Mouse (Mus musculus): Measurements from ENCODE around the gene Trappc11. TPM values are rescaled to one million over a fixed set of nuclear protein-coding genes. Genes with fewer than 3 reads are reported as not detected.
"Not testable (repeated sequence)": the region's sequence is repeated elsewhere in the genome, so short reads cannot be mapped to it uniquely, and the experiment has no call there.

Gene Trappc11
- polyA plus RNA-seq, 1 experiment from 2014 or later: 42.4 TPM

- ATAC-seq: no peak
Observed at GRCm38 (mm10) chr8:47461650-47462049, 71.6 kb downstream of the Trappc11 start.

GRCm38 (mm10) chr8:47459216-47459749 lies 74.0 kb downstream of the Trappc11 start:
- no peak overlapping the region for H3K27ac ChIP-seq
- no peak overlapping the region for H3K9ac ChIP-seq (replicated peaks)
- no peak for ATAC-seq
- H3K9me3 ChIP-seq: peaks cover 4% of the 10 kb centered on the region; the same call in 1 of the 2 replicates
- no peaks in the 10 kb centered on the region for H3K27me3 ChIP-seq
- no peaks in the 10 kb centered on the region for H3K36me3 ChIP-seq
- H3K4me3 ChIP-seq (replicated peaks): no peak overlapping the region
- H3K4me2 ChIP-seq (replicated peaks): no peak overlapping the region
- 92% methylated on average over 6 of the region's 6 CpGs for WGBS
- no peaks in the 10 kb centered on the region for H3K4me1 ChIP-seq (replicated peaks)

More at GRCm38 (mm10) chr8:47461650-47462049, 71.6 kb downstream of the Trappc11 start:
- 83% methylated on average over 10 of the region's 10 CpGs for WGBS
- no peaks in the 10 kb centered on the region for H3K4me1 ChIP-seq (replicated peaks)
- no peak overlapping the region for H3K9ac ChIP-seq (replicated peaks)
- H3K36me3 ChIP-seq: no peaks in the 10 kb centered on the region
- H3K27ac ChIP-seq: no peak overlapping the region
- no peak overlapping the region for H3K4me2 ChIP-seq (replicated peaks)
- no peak overlapping the region for H3K4me3 ChIP-seq (replicated peaks)
- no peaks in the 10 kb centered on the region for H3K27me3 ChIP-seq
- peaks cover 4% of the 10 kb centered on the region; the same call in 1 of the 2 replicates for H3K9me3 ChIP-seq

- H3K4me1 ChIP-seq (replicated peaks): no peaks in the 10 kb centered on the region
- no peaks in the 10 kb centered on the region for H3K27me3 ChIP-seq
- H3K4me3 ChIP-seq (replicated peaks): no peak overlapping the region
- no peak for ATAC-seq
- peaks cover 4% of the 10 kb centered on the region; the same call in 1 of the 2 replicates for H3K9me3 ChIP-seq
- 94% methylated on average over 10 of the region's 10 CpGs for WGBS
- H3K4me2 ChIP-seq (replicated peaks): no peak overlapping the region
- no peak overlapping the region for H3K27ac ChIP-seq
- H3K9ac ChIP-seq (replicated peaks): no peak overlapping the region
- H3K36me3 ChIP-seq: no peaks in the 10 kb centered on the region
Observed at GRCm38 (mm10) chr8:47458591-47458990, 74.7 kb downstream of the Trappc11 start.

GRCm38 (mm10) chr8:47449211-47449610 lies 84.1 kb downstream of the Trappc11 start:
- not testable (repeated sequence) for H3K27me3 ChIP-seq; H3K9me3 ChIP-seq; H3K4me1 ChIP-seq (replicated peaks); H3K27ac ChIP-seq; H3K4me2 ChIP-seq (replicated peaks); H3K36me3 ChIP-seq; H3K9ac ChIP-seq (replicated peaks); ATAC-seq; H3K4me3 ChIP-seq (replicated peaks)
- WGBS: 98% methylated on average over 2 of the region's 2 CpGs

GRCm38 (mm10) chr8:47446312-47447046 lies 86.8 kb downstream of the Trappc11 start, which contains the start of gene Stox2:
Gene Stox2 (minus strand): TSS chr8:47446362.
- ATAC-seq: no peak
- WGBS: 82% methylated on average over 19 of the region's 19 CpGs
- H3K4me2 ChIP-seq (replicated peaks): no peak within 1 kb of the TSS

More at GRCm38 (mm10) chr8:47446312-47447046, 86.8 kb downstream of the Trappc11 start, which contains the start of gene Stox2:
- no peaks in the 10 kb centered on the region for H3K36me3 ChIP-seq
- no peak within 1 kb of the TSS for H3K9ac ChIP-seq (replicated peaks)
- no peaks in the 10 kb centered on the region for H3K27me3 ChIP-seq
- H3K9me3 ChIP-seq: no peaks in the 10 kb centered on the region
- no peak within 1 kb of the TSS for H3K27ac ChIP-seq
- H3K4me1 ChIP-seq (replicated peaks): no peaks in the 10 kb centered on the region
- no peak within 1 kb of the TSS for H3K4me3 ChIP-seq (replicated peaks)

Other genes with a start within 250 kb of the Trappc11 start
- gene Stox2, start 87.1 kb downstream of the Trappc11 start, polyA plus RNA-seq (2015; fragmentation: Nextera tagmentation; extraction: Ambion mirVana): 45.9 and 46.1 TPM in 2 replicates
- gene Rwdd4a, start 194 bp upstream of the Trappc11 start, polyA plus RNA-seq (2015; fragmentation: Nextera tagmentation; extraction: Ambion mirVana): 37.1 and 39.7 TPM in 2 replicates
- 6.5 and 8.9 TPM in 2 replicates for gene Ing2, start 142.1 kb upstream of the Trappc11 start, polyA plus RNA-seq (2015; fragmentation: Nextera tagmentation; extraction: Ambion mirVana)
- gene Cdkn2aip, start 180.5 kb upstream of the Trappc11 start, polyA plus RNA-seq (2015; fragmentation: Nextera tagmentation; extraction: Ambion mirVana): 44.3 and 45.7 TPM in 2 replicates